Mouse (Mus musculus): ENCODE data around the gene Sh3bp1.

Gene Sh3bp1

DNA sequence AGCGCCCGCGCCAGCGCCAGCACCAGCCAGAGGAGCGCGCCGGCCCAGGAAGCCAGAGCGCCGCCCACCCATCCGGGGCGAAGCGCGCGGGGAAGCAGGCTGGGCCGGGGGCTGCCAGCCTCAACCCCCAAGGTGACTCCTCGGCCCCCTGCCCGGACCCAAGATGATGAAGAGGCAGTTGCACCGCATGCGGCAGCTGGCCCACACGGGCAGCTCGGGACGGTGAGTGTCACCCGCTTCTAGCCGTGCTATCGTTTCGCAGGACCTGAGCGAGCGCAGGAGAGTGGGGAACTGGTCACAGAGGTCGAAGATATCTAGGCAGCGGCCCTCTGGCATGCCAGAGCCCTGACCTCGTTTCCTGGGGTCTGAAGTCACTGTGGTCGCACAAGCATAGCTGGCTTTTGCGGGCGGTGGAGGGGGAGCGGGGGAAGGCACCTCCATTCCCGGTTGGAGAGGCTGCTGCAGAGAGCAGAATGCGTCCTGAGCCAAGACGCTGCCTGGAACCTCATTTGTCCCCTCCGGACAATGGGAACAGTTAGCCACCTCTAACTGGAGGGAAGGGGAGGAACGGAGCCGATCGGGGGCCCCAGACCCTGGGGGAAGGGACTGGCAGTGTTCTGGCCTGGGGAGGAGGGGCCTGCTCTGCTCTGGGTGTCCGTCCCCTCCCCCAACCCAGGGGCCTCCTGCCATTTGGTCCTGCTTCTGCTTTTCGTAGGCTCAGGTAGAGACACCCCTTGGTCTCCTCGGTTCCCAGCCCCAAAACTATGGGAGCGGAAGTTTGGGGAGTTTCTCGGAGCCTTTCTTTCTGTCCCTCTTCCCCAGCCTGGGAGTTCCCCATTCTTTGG, at the start of gene Sh3bp1:
Sh3bp1 (plus strand) TSS at position 29 of the 845 bp plus-strand sequence.
- peak; percentile 53 for DNase-seq (ENCODE audit: low spot score)

DNA sequence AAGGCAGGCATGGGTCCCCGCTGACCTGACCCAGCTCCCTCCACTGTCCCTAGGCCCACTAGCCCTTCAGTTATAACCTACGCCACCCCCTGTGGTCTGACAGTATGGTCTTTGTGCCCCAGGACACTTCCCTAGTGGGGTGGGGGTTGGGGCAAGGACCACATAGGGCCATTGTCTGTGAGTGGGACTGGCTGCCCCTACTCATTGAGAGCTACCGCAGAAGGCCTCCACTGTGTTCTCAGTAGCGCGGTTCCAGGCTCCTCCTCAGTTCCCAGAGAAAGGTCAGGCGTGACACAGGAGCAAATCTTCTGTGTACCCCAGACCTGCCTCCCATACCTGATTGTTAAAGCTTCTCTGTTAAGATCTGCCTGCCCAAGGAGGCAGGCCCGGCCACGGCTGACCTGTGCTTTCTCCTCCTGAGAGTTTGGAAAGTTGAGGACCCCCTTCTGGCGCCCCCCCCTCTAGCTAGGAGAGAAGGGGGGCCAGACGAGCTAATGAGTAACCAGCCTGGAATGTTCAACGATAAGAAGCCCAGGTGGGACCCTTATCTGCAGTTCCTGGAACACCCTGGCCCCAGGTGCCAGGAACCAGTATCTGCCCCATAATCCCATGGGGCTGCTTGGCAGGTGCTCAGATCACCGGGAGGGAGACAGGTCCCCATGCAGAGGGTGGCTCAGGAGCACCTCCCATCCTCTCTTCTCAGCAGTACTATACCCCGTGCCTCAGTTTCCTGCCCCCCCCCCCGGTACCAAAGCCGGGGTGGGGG, 49.3 kb upstream of the Sh3bp1 start:
- DNase-seq (ENCODE audit: low spot score): no peak

DNA sequence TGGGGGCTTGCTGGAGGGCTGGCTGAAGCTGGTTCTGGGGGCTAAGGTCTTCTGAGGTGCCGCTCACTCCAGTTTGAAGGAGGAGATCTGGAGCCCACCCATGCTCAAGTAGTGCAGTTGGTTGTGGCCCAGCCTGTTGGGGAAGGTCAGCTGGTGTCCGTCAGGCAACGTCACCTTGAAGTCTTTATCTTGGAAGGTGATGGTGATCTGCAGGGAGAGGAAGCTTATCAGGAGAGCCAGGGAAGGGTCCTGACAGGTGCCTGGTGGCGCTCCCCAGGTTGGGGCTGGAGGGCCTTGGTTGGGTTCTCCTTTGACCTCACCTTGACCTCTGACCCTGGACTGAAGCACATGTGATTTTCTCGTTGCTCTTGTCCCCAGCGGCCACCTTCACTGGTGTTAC, 48.6 kb upstream of the Sh3bp1 start:
- no peak for DNase-seq (ENCODE audit: low spot score)

DNA sequence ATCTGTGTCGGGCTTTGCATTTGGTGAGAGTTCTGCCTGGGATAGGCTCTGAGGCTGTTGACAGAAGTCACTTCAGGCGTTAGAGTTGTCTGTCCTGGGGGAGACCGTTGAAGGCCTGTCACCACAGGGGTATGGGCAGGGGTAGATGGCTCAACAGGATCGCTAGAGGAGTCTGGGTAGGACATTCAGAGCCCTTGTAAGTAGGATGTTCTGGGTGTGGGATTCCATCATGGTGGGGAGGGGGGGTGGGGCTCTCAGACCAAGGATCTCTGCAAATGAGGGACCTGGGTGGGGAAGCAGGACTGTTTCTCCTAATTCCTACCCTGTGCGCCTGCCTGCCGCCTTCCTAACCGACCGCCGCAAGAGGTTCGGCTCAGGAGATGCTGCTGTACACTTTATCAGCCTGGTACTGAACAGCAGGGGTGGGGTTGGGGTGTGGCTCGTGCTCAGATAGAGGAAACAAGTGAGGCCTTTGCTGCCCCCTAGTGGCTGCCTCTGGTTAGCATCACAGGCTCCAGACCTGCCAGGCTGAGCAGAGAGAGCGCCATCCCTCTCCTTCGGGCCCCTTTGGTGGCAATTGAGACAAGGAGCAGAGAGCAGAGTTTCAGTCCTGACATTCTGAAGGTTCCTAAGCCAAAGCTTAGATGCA, 47.9 kb upstream of the Sh3bp1 start:
- peak; percentile 88 for DNase-seq (ENCODE audit: low spot score)

DNA sequence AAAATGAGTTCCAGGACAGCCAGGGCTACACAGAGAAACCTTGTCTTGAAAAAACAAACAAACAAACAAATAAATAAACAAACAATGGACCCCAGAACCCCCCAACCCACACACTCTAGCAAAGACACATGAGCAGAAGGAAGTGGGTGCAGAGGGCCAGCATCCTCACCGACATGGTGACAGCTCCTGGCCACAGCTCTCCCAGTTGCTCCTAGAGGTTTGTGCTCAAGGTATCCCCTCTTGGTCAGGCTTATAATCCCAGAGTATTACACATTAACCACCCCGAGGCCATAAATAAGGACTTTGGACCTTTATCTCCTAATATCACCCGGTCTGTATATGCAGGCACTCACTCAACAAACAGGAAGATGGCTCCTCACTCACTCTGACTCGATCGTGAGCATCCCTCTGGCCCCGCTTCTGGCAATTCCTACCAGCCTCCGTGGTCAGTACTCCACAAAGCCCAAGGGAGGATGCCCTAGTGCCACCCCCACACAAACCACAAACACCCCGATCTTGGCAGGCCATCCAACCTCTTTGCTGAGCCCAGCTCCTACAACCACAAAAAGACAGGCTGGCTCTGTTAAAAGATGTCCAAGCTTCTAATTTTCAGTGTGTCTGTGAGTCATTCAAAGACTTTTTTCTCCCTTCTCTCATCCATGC, 44.1 kb upstream of the Sh3bp1 start, which contains the start of gene Lgals2:
Lgals2 (minus strand) TSS at position 227 of the 663 bp plus-strand sequence.
- no peak for DNase-seq (ENCODE audit: low spot score)

DNA sequence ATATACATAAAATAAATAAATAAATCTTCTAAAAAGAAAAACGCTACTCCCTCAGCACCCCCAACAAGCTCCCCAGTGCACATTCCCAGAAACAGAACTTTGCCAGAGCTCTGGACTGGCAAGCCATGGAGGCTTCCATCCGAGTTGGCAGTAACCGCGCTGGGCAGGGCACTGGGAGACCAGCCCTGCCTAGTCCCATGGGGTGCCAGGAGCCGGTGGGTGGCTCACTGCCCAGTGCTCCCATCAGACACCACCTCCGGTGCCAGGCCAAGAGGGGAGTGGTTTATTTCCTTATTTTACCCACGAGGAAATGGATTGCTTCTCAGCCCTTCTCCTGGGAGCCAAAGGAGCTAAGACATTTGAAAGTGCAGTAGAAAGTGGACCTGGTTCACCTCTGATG, 42.6 kb upstream of the Sh3bp1 start:
- no peak for DNase-seq (ENCODE audit: low spot score)

DNA sequence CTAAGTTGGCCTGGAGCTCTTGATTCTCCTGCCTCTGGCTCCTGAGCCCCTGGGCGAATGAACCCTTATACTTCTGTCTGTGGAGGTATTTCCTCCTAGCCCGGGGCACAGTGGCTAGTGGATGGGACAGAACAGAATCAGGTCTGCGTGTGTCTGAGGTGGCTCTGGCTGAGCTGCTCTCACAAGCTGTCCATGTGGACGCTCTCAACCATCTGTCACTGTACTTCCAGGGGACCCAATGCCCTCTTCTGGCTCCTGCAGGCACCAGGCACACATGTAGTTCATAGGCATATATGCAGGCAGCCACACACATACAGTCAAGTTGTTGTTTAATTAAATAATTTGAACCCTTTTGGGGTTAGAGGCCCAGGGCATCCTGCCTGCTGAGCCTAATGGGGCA, 40.3 kb upstream of the Sh3bp1 start:
- DNase-seq (ENCODE audit: low spot score): no peak

DNA sequence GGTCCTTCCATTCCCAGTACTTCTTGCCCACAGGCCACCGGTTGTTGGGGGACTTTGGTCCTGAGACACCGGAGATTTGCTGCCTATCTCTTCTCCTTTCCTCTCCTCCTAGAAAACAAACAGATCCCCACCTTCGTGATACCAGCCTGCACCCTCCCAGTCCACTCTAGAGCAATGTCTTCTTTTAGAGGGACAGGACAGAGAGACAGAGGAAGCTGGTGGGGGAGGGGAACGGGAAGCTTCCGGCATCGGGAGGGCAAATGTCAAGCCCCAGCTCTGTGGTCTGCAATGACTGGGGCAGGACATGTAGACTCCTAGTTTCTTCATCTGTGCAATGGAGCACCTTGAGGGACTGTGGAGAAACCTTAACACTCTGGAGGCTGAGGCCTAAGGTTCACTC, 39.9 kb upstream of the Sh3bp1 start:
- no peak for DNase-seq (ENCODE audit: low spot score)

DNA sequence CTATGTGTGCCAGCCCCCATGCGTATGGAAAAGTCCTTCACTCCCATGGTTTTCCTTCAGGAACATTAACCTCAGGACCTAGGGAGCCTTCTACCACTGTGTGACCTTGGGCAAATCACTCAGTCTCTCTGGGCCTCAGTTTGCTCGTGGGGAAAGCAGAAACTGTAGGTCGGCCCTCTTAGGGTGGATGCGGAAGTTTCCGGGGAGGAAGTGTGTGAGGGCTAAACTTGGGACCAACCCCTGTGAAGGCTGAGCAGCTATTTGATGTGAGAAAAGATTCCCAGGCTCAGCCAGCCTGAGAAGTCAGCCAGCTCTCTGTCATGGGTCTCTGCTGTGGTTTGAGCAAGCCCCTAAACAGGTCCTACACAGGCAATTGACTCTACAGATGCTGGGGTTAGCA, 37.3 kb upstream of the Sh3bp1 start:
- DNase-seq (ENCODE audit: low spot score): no peak

DNA sequence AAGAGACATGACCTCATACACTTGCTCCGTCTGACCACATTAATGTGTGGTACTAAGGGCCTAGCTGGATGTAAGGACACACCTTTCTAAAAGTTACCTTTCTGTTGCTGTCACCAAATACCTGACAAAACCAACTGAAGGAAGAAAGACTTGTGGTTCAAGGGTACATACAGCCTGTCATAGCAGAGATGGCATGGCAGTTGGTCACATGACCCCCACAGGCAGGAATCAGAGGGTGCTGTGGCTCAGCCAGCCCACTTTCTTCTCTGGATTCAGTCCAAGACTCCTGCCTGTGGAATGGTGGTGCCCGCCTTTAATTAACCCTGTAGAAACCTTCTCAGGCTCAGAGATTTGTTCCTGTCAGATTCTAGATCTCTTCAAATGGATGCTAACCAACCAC, 36.4 kb upstream of the Sh3bp1 start:
- no peak for DNase-seq (ENCODE audit: low spot score)

DNA sequence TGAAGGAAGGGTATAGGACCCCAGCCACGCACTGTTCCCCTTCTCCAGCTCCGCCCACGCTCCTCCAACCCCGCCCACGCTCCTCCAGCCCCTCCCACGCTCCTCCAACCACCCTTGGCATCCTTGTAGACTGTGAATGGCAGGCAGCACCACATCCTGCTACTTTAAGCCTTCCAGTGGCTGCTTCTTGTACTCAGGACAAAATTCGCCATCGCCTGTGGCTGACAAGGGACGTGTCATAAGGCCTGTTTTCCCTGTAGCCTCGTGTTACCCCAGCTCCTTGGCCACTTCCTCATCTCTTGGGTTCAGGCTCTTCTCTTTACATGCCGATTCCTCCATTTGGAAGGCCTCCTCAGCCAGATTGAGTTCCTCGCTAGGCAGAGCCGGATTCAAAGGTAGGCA, 35.7 kb upstream of the Sh3bp1 start:
- DNase-seq (ENCODE audit: low spot score): no peak

DNA sequence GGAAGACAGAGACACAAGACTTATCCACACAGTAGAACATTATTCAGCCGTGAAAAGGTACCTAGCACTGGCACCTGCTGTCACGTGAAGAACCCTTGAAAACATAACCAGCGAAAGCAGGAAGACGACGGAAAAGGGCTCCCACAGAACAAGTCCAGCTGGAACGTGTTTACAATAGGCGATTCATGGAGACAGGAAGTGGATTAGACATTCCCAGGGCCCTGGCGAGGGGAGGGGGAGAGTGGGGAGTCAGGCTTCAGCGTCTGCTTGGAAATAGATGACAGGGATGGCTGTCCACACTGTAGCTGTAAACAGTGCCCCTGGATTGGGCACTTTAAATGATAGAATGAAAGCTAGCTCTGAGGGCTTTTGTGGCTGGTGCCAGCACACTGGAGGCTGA, 31.2 kb upstream of the Sh3bp1 start:
- DNase-seq (ENCODE audit: low spot score): no peak

DNA sequence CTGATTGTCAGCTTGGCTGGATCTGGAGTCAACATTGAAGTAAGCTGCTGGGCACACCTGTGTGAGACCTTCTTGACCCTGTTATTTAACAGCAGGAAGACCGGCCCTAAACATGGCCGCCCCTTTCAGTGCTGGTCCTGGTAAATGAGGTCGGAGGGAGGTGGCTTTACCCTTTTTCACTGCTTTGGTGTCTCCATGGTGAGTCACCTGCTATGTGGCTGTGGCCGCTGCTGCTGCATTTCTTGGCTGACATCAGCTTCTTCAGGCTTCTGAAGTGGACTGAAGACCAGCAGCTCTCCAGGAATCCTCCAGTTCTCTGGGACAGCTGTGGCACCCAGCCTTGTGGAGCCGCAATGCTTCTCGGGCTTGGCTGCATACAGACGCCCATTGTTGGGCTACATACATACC, 30.7 kb upstream of the Sh3bp1 start:
- DNase-seq (ENCODE audit: low spot score): no peak

DNA sequence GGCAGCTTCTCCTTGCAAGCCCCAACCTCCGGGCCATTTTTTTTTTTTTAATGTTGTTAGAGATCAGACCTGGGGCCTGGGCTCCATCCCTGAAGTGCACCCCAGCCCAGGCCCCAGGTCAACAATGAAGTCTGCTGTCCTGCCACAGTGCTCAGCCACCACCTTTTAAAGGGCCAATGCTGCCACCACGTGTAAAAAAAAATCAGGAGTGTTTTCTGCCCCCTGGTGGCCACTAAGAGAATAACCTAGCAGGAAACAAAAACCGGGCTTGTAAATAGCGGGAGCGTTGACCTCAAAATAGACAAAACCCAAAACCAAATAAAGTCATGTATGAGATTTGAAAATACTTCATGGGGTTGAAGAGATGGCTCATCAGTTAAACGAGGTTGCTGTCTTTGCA, 29.8 kb upstream of the Sh3bp1 start:
- DNase-seq (ENCODE audit: low spot score): no peak

DNA sequence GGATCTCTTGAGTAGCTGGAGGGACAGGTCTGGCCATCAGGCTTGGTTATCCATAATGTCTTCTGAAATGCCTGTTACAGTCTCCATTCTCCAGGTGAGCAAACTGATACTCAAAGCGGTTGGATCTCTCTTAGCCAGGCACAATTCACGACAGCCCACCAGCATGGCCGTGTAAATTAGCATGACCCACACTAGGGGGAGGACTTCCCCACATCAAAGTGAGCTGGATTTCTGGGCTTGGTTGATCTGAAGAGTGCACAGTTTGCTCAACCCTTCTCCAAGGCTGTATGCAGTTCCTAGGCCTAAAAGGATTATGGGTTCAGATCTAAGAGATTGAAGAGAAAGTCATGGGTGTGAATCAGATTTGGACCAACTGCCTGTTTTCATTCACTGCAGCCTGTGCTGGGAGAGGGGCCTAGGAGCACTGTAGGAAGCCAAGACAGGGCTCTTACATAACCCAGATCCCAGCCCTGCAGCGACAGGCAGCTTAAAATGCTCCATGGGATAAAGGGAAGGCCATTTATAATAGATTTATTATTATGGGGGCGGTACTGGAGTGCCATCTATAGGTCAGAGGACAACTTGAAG, 27.5 kb upstream of the Sh3bp1 start:
- DNase-seq (ENCODE audit: low spot score): no peak

DNA sequence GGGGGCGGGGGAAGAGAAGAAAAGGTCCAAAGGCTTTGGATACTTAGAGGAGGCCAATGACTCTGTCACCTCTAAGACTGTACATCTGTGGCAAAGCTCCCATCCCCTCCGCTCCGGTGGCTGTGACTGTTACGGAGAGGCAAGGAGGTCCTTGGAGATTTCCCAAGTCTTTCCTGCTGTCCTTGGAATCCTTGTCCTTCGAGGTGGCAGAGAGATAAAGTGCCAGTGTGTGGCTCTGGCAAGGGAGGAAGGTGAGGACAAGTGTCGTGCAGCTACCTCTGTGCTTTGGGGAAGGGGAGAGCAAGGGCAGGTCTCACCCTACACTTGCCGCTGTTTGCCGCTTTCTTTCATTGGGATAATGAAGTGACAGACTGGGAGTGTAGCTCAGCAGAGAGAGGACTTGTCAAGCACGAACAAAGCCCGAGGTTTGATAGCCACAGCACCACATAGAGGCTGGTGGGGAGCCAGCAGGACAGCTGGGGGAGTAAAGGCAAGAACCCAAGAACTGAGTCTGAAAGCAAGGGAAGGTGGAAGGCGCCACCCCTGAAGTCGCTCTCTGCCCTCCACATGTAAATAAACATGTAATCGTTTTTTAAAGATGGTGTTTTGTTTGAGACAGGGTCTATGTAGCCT, 25.6 kb upstream of the Sh3bp1 start:
- no peak for DNase-seq (ENCODE audit: low spot score)

DNA sequence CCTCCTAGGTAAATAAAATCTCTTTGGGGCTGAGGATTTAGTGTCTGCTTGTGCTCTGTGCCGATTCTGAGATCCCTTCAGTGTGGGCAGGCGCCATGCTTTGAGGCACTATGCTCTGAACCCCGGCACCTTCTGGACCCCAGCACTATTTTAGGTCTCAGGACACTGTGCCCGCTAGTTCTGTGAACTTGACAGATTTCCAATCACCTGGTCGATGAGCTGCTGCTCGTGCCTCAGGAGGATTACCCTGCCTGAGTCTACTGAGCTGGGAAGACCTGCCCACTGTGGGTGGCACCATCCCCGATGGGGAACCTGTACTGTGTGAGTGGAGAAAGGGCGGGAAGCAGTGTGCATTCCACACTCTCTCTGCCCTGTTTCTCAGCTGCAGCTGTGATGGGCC, 24.6 kb upstream of the Sh3bp1 start:
- DNase-seq (ENCODE audit: low spot score): no peak

DNA sequence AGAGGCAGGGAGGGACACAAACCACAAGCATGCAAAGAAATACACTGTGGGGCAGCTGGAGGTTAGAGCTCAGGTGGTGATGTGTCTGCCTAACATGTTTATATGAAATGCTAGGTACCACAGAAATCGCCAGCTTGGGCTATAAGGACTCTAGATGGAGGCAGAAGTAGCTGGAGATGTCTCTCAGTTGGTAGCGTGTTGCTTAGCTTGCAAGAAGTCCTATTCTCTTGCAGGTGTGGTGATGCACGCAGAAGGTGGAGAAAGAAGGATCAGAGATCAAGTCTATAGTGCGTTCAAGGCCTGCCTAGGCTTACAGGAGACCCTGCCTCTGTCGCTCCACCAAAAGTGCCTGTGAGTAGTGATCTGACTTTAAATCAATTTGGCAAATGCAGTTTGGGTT, 24.0 kb upstream of the Sh3bp1 start:
- DNase-seq (ENCODE audit: low spot score): no peak

DNA sequence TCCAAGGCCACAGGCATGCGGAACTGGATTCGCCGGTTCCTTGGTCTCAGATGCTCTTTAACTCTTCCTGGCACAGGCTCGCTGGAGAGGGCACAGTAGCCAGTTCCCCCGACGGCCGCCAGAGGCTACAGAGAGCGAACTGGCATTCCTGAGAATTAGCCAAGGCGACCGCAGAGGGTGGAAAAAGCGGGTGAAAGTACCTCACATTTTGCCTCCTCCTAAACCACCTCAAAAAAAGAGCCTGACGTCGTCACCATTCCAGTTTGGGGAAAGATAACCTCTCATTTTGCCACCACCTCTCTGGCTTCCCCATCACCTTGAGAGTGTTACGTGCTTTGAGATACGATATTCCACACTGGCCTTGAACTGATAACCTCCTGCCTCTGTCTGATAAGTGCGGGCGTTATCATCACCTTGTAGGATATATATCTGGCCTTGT, 23.3 kb upstream of the Sh3bp1 start:
- peak; percentile 64 for DNase-seq (ENCODE audit: low spot score)

DNA sequence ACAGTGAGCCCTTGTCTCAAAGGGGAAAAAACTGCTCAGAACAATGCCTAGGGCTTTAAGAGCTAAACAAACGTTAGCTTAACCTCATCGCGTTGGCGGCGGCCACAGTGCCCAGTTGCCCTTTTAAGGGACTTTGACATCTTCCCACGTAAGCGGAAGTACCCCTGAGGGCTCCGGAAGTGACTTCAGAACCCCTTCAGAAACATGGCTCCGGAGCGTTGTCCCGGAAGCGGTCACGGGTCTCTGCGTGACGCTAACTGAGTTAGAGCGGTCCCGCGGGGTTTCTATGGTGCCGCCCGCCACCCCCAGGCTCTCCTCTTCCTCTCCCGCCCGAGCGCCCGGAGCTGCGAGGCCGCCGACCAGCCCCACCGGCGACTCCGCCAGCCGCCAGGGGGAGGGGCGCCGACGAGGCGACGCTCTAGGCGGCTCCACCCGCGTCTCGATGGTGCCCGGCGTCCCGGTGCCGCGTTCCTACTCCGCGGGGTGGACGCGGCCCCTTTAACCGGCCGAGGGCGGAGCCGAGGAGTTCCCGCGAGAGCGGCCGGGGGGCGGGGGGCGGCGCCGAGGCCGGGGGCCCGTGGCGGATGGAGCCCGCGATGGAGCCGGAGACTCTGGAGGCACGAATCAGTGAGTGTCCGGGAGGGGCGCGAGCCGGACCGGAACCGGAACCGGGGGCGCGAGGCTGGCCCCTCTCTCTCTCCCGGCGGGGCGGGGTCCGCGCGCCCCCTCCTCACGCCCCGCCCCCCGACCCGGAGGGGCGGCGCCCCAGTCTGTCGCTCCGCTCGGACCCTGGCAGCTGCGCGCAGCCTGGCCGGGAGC, 22.4 kb upstream of the Sh3bp1 start, which contains the start of gene Gga1:
Gga1 (plus strand) TSS at position 200 of the 819 bp plus-strand sequence.
- DNase-seq (ENCODE audit: low spot score): peak; percentile 87

Measured in ovary, postnatal 10 days (tissue).